Mouse (Mus musculus): Measurements from ENCODE around the gene Saysd1.

DNA sequence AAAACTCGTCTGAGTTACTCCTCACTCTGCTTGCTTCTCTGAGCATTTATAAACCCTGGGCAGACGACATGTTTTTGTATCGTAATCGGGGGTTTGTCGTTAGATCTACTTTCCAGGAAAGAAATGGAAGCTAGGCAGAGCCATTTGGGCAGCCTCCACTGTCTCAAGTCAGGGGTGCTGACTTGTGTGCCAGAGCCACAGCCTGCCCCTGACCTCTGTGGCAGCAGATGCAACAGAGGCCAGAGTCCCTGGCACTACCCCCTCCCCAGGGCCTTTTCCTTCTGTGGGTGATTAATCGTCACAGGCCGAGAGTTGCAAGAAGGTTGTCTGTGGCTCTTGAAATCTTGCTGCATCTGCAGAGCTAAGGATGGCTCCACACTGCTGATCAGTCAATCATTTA lies 44.3 kb upstream of the Saysd1 start:
- TF ChIP-seq TCF12 (IDR thresholded peaks at IDR 0.05; ENCODE audit: low read depth, low read length) (no peak), MAFK (IDR thresholded peaks at IDR 0.05; ENCODE audit: borderline replicate concordance, low read depth, low read length) (no peak), CTCF (IDR thresholded peaks at IDR 0.05 in 2 of 3, conservative IDR thresholded peaks at IDR 0.05 in 1 of 3; ENCODE audit: control insufficient read depth in 1 of 3, insufficient read depth in 1 of 3, low read depth in 2 of 3, low read length in 3 of 3, poor library complexity in 1 of 3, severe bottlenecking in 1 of 3) (no peak)

Measured in MEL (cell line).